Mouse (Mus musculus) spleen, postnatal 4 days (tissue): ENCODE measurements around the gene Sly.
"Not testable (repeated sequence)": the region's sequence is repeated elsewhere in the genome, so short reads cannot be mapped to it uniquely, and the experiment has no call there.

ENCODE experiments used
- DNase-seq, 2 experiments: peaks; one replicate each; pipeline ENCODE4 v3.0.0; 2022; ENCODE audit warnings: low spot score in 2 of 2

Sly gene

DNA sequence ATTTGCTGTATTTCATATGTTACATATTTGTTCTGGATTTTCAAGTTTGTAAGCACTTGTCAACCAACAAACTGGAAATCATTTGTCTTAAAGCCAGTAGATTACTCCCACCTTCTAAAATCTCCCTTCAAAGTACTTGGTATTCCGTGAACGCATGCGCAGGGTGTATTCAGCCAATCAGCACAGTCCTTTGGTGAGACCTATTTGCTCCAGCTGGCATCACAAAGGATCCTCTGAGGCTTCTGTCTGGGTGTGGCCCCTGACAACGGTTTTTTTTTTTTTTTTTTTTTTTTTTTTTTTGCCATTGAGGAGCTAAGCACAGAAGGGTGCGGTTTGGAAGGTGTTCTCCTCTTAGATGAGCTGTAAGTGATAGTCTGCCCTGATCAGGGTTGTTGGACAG lies at the start of gene Sly:
TSS of gene Sly (plus strand) at position 301 of the 400 bp plus-strand sequence.
- DNase-seq, result not testable (repeated sequence)
